Mouse (Mus musculus) lung, embryonic 16.5 days (tissue): ENCODE data around the gene Trip11. TPM values are rescaled to one million over a fixed set of nuclear protein-coding genes. Genes with fewer than 3 reads are reported as not detected.

Experiments
- ATAC-seq: fragments of 200-750 bp; cut with Nextera tagmentation; 2 replicates; pipeline ENCODE4 v1.8.0; 2017; ENCODE audit warnings: low read depth, mild to moderate bottlenecking, moderate library complexity
- H3K27ac ChIP-seq: fragments of 300-500 bp; sonication (generic); 2 replicates; pipeline ENCODE4 v1.5.1; 2014; ENCODE audit warnings: mild to moderate bottlenecking, control low read depth, low read length
- H3K27me3 ChIP-seq: fragments of 300-500 bp; sonication (generic); 2 replicates; pipeline ENCODE4 v1.6.1; 2014; ENCODE audit warnings: low read depth, low read length, mixed read lengths; ENCODE audit not compliant: control insufficient read depth, insufficient read depth
- H3K36me3 ChIP-seq: fragments of 300-500 bp; sonication (generic); 2 replicates; pipeline ENCODE4 v1.6.1; 2014; ENCODE audit warnings: low read length; ENCODE audit not compliant: control insufficient read depth, insufficient read depth
- H3K4me1 ChIP-seq: fragments of 300-500 bp; sonication (generic); replicated peaks from 2 replicates; pipeline ENCODE4 v1.6.1; 2014; ENCODE audit warnings: low read length, mixed read lengths; ENCODE audit not compliant: control insufficient read depth, insufficient read depth
- H3K4me2 ChIP-seq: fragments of 300-500 bp; sonication (generic); 2 replicates; pipeline ENCODE4 v1.6.1; 2014; ENCODE audit warnings: low read depth, low read length, control low read depth
- H3K4me3 ChIP-seq: fragments of 300-500 bp; sonication (generic); 2 replicates; pipeline ENCODE4 v1.5.1; 2014; ENCODE audit warnings: mild to moderate bottlenecking, low read length, control low read depth
- H3K9ac ChIP-seq: fragments of 300-500 bp; sonication (generic); 2 replicates; pipeline ENCODE4 v1.6.1; 2014; ENCODE audit warnings: low read length, control low read depth
- H3K9me3 ChIP-seq: fragments of 300-500 bp; sonication (generic); 2 replicates; pipeline ENCODE4 v1.6.1; 2016; ENCODE audit warnings: low read length; ENCODE audit not compliant: control insufficient read depth
- WGBS: fragments of 180-500 bp; shearing (Covaris S2); extraction: QIAGEN DNeasy Blood & Tissue Kit; methylation state at CpG from one replicate; pipeline ENCODE4 v1.1.7; 2014; 5-methylcytosine and 5-hydroxymethylcytosine counted together
- polyA plus RNA-seq: library from polyadenylated mRNA; unstranded; fragments of >200 nt; fragmentation: Nextera tagmentation; extraction: Ambion mirVana; gene quantifications from 2 replicates; pipeline ENCODE4 v1.2.1, GENCODE M21; 2015

The Trip11 gene
- polyA plus RNA-seq, 1 experiment from 2014 or later = 23.4 TPM

GRCm38 (mm10) chr12:101818246-101818607, 94.8 kb downstream of the Trip11 start:
- peaks cover 16% of the 10 kb centered on the region for H3K4me1 ChIP-seq
- H3K27ac ChIP-seq = peak overlapping the region; percentile 89
- peak overlapping the region; percentile 87 for H3K4me2 ChIP-seq
- peak overlapping the region; percentile 60 for H3K4me3 ChIP-seq
- H3K9me3 ChIP-seq = no peaks in the 10 kb centered on the region
- peak; percentile 28; the same call in 1 of the 2 replicates for ATAC-seq
- 10% methylated on average over 11 of the region's 11 CpGs for WGBS
- no peaks in the 10 kb centered on the region for H3K27me3 ChIP-seq
- peak overlapping the region; percentile 64 for H3K9ac ChIP-seq
- no peaks in the 10 kb centered on the region for H3K36me3 ChIP-seq

- WGBS = 42% methylated on average over 5 of the region's 5 CpGs
- H3K36me3 ChIP-seq = no peaks in the 10 kb centered on the region
- H3K4me2 ChIP-seq = peak overlapping the region; percentile 87; the same call in 1 of the 2 replicates
- peak; percentile 13; the same call in 1 of the 2 replicates for ATAC-seq
- peaks cover 16% of the 10 kb centered on the region for H3K4me1 ChIP-seq
- H3K9ac ChIP-seq = no peak overlapping the region
- H3K27ac ChIP-seq = no peak overlapping the region
- H3K9me3 ChIP-seq = no peaks in the 10 kb centered on the region
- H3K27me3 ChIP-seq = no peaks in the 10 kb centered on the region
- H3K4me3 ChIP-seq = peak overlapping the region; percentile 28
Observed at GRCm38 (mm10) chr12:101816810-101817209, 96.3 kb downstream of the Trip11 start.

GRCm38 (mm10) chr12:101815796-101816195, 97.3 kb downstream of the Trip11 start:
- H3K27me3 ChIP-seq = no peaks in the 10 kb centered on the region
- peaks cover 16% of the 10 kb centered on the region for H3K4me1 ChIP-seq
- 80% methylated on average over 6 of the region's 6 CpGs for WGBS
- no peak overlapping the region for H3K4me2 ChIP-seq
- H3K9ac ChIP-seq = no peak overlapping the region
- ATAC-seq = no peak
- no peaks in the 10 kb centered on the region for H3K9me3 ChIP-seq
- no peak overlapping the region for H3K27ac ChIP-seq
- H3K36me3 ChIP-seq = no peaks in the 10 kb centered on the region
- no peak overlapping the region for H3K4me3 ChIP-seq

- Histone ChIP-seq H3K36me3 (no peaks in the 10 kb centered on the region; the same call in 1 of the 2 replicates), H3K4me2 (no peak overlapping the region), H3K9ac (no peak overlapping the region), H3K4me3 (no peak overlapping the region), H3K27ac (no peak overlapping the region), H3K27me3 (no peaks in the 10 kb centered on the region), H3K9me3 (no peaks in the 10 kb centered on the region), H3K4me1 (peaks cover 12% of the 10 kb centered on the region)
- WGBS = 94% methylated on average over 2 of the region's 2 CpGs
- no peak for ATAC-seq
Observed at GRCm38 (mm10) chr12:101814423-101814822, 98.6 kb downstream of the Trip11 start.

- 60% methylated on average over 6 of the region's 6 CpGs for WGBS
- Histone ChIP-seq H3K4me2 (no peak overlapping the region), H3K4me1 (peaks cover 5% of the 10 kb centered on the region; the same call in 1 of the 2 replicates), H3K4me3 (no peak overlapping the region), H3K27ac (no peak overlapping the region), H3K36me3 (no peaks in the 10 kb centered on the region; the same call in 1 of the 2 replicates), H3K9ac (no peak overlapping the region), H3K9me3 (no peaks in the 10 kb centered on the region), H3K27me3 (no peaks in the 10 kb centered on the region)
- ATAC-seq = no peak
Observed at GRCm38 (mm10) chr12:101811181-101811580, 101.9 kb downstream of the Trip11 start.

GRCm38 (mm10) chr12:101810515-101810914, 102.6 kb downstream of the Trip11 start:
- Histone ChIP-seq H3K9ac (no peak overlapping the region), H3K9me3 (no peaks in the 10 kb centered on the region), H3K36me3 (no peaks in the 10 kb centered on the region; the same call in 1 of the 2 replicates), H3K4me1 (peaks cover 5% of the 10 kb centered on the region; the same call in 1 of the 2 replicates), H3K4me3 (no peak overlapping the region), H3K27me3 (no peaks in the 10 kb centered on the region), H3K4me2 (no peak overlapping the region), H3K27ac (no peak overlapping the region)
- 52% methylated on average over 2 of the region's 2 CpGs for WGBS
- ATAC-seq = no peak

- no peak overlapping the region for H3K9ac ChIP-seq
- H3K4me3 ChIP-seq = no peak overlapping the region
- 31% methylated on average over 2 of the region's 2 CpGs for WGBS
- no peaks in the 10 kb centered on the region for H3K4me1 ChIP-seq
- H3K27me3 ChIP-seq = no peaks in the 10 kb centered on the region
- no peaks in the 10 kb centered on the region for H3K9me3 ChIP-seq
- H3K36me3 ChIP-seq = no peaks in the 10 kb centered on the region; the same call in 1 of the 2 replicates
- peak overlapping the region; percentile 45; the same call in 1 of the 2 replicates for H3K27ac ChIP-seq
- no peak overlapping the region for H3K4me2 ChIP-seq
- peak; percentile 84 for ATAC-seq
Observed at GRCm38 (mm10) chr12:101807400-101807799, 105.7 kb downstream of the Trip11 start.

- Histone ChIP-seq H3K9me3 (no peaks in the 10 kb centered on the region), H3K4me1 (no peaks in the 10 kb centered on the region), H3K27ac (no peak overlapping the region), H3K4me2 (no peak overlapping the region), H3K9ac (no peak overlapping the region), H3K27me3 (no peaks in the 10 kb centered on the region), H3K36me3 (no peaks in the 10 kb centered on the region), H3K4me3 (no peak overlapping the region)
- WGBS = 86% methylated on average over 3 of the region's 3 CpGs
- no peak for ATAC-seq
Observed at GRCm38 (mm10) chr12:101802445-101802844, 110.6 kb downstream of the Trip11 start.

- no peak overlapping the region for H3K4me3 ChIP-seq
- H3K36me3 ChIP-seq = no peaks in the 10 kb centered on the region
- no peak for ATAC-seq
- H3K9ac ChIP-seq = no peak overlapping the region
- no peak overlapping the region for H3K27ac ChIP-seq
- no peaks in the 10 kb centered on the region for H3K4me1 ChIP-seq
- WGBS = 71% methylated on average over 5 of the region's 5 CpGs
- H3K4me2 ChIP-seq = no peak overlapping the region
- no peaks in the 10 kb centered on the region for H3K9me3 ChIP-seq
- H3K27me3 ChIP-seq = no peaks in the 10 kb centered on the region
Observed at GRCm38 (mm10) chr12:101801744-101802143, 111.3 kb downstream of the Trip11 start.

GRCm38 (mm10) chr12:101801051-101801450, 112.0 kb downstream of the Trip11 start:
- Histone ChIP-seq H3K4me3 (no peak overlapping the region), H3K4me2 (no peak overlapping the region), H3K27me3 (no peaks in the 10 kb centered on the region), H3K9ac (no peak overlapping the region), H3K9me3 (no peaks in the 10 kb centered on the region), H3K36me3 (no peaks in the 10 kb centered on the region), H3K27ac (no peak overlapping the region), H3K4me1 (no peaks in the 10 kb centered on the region)
- WGBS = 65% methylated on average over 3 of the region's 3 CpGs
- no peak for ATAC-seq
